Mouse (Mus musculus) left cerebral cortex, postnatal 10 days (tissue): ENCODE measurements around the gene Gm10354. TPM values are rescaled to one million over a fixed set of nuclear protein-coding genes. Genes with fewer than 3 reads are reported as not detected.
"Not testable (repeated sequence)": the region's sequence is repeated elsewhere in the genome, so short reads cannot be mapped to it uniquely, and the experiment has no call there.

Experiments used
- DNase-seq, 2 experiments: peaks; one replicate each; pipeline ENCODE4 v3.0.0; 2021 to 2022; ENCODE audit warnings: low spot score in 2 of 2, mixed read lengths in 1 of 2; ENCODE audit errors: extremely low spot score in 1 of 2
- intact Hi-C: fragments of 180-260 bp; cut with DNase I; formaldehyde crosslinking; loops from one replicate; pipeline ENCODE4 v1.15.1; 2025
- total RNA-seq, 2 experiments: library from RNA; stranded (reverse); gene quantifications; 2 replicates each; pipeline ENCODE4 v1.2.3; 2021

Gene Gm10354
- not detected for total RNA-seq

DNA sequence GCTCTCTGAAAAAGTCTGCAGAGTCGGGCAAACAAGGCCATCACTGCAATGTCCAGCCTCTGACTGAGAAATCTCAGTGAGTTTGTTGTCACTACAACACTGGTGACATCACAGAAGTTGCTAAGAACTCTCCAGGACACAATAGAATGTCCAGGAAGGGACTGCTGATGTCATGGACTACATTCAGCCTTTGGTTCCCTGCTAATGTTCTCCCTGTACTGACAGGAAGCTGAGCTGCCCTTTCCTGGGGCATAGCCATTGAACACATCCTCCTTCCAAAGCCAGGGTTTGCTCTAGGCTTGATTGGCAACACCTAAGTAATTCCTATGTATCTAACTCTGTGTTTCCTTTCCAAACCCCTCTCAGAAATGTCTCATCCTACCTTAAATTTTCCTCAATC lies at the start of gene Gm10354:
TSS of gene Gm10354 (minus strand) at position 101 of the 400 bp plus-strand sequence.
- intact Hi-C loops, DNase-seq: not testable (repeated sequence)

- intact Hi-C loops = not testable (repeated sequence)
Measured at GRCm38 (mm10) chr5:15024316-15024715, 45.6 kb upstream of the Gm10354 start.

DNA sequence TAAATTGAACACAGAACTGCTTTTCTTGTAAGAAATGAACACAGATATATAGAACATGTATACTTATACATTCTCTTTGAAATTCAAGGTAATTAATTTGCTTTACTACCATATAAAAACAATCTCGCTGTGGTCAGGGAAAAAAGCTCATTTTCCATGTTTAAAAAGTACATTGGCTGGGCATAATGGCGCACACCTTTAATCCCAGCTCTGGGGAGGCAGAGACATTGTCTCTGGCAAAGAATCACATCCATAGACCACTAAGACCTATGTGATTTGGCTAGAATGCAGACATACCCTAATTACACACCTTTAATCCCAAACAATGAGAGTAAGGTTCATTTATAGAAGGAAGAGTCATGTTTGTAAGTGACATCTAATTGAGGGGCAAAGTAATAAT lies 41.3 kb upstream of the Gm10354 start:
- intact Hi-C loops, DNase-seq: not testable (repeated sequence)

More at GRCm38 (mm10) chr5:15024316-15024715, 45.6 kb upstream of the Gm10354 start:
- not testable (repeated sequence) for DNase-seq

- intact Hi-C loops = not testable (repeated sequence)
- peak in 1 of 2 experiments; percentile 18 for DNase-seq
Measured at GRCm38 (mm10) chr5:15010639-15011582, 32.2 kb upstream of the Gm10354 start.

DNA sequence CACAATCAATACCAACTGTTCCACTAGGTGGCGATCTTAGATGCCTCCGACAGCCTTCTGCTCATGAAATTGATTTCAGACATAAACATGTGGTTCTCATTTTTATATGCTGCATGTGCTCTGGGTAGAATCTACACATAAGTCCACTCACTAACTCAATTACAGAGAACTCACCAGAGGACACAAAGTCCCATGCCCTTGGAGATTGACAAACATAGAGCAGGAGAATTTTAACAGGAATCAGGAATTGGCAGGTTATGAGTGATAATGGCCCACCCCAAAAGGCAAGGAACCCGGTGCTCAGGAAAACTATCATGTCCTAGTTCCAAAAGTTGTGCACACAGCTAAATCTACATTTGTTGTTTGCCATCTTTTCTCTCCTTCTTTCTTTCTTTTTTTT lies 28.2 kb upstream of the Gm10354 start:
- intact Hi-C loops, DNase-seq: not testable (repeated sequence)

GRCm38 (mm10) chr5:15006288-15006687 lies 27.6 kb upstream of the Gm10354 start:
- intact Hi-C loops = not testable (repeated sequence)

GRCm38 (mm10) chr5:15005584-15005983 lies 26.8 kb upstream of the Gm10354 start:
- DNase-seq, intact Hi-C loops: not testable (repeated sequence)

More at GRCm38 (mm10) chr5:15006288-15006687, 27.6 kb upstream of the Gm10354 start:
- not testable (repeated sequence) for DNase-seq

- intact Hi-C loops, DNase-seq: not testable (repeated sequence)
Measured at GRCm38 (mm10) chr5:15004569-15005562, 26.1 kb upstream of the Gm10354 start.

GRCm38 (mm10) chr5:14998077-14998476 lies 19.3 kb upstream of the Gm10354 start:
- intact Hi-C loops, DNase-seq: not testable (repeated sequence)

GRCm38 (mm10) chr5:14997556-14997955 lies 18.8 kb upstream of the Gm10354 start:
- intact Hi-C loops, DNase-seq: not testable (repeated sequence)

DNA sequence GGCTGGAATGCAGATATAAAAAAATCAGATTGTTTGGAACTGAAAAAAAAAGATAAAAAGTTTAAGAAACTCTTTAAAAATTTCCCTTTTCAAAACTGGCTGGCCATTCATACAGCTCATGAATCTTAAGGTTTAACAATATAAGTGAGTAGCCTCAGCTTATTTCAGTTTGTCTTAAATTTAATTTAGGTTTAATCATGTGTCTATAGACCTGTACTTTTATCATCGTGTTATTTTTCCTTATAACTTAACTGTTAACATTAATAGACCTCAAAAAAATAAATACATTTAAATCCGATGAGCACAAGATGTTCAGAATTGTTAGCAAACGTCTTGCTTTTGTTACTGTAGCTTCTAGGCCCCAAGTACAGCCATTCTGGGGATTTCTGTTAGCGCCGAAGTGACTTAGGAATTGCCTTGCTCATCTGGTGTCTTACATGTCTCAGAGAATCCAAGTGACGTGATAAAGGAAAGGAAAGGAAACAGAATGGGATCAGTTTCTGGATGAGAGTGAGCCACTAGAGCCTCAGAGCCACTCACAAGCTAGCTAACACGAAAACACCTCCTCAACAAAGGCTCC lies 18.0 kb upstream of the Gm10354 start:
- DNase-seq, intact Hi-C loops: not testable (repeated sequence)

DNA sequence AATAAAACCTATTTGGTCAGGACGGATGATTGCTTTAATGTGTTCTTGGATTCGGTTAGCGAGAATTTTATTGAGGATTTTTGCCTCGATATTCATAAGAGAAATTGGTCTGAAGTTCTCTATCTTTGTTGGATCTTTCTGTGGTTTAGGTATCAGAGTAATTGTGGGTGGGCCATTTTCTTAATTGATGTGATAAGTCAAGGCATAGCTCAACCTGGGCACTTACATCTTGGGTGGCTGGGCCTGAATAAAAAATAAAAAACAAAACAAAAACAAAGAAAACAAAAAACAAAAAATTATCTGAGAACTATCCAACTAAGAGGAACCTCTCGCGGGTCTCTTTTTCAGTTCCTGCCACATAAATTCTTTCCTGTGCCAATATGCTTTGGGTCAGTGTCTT lies 15.4 kb upstream of the Gm10354 start:
- intact Hi-C loops, DNase-seq: not testable (repeated sequence)

DNA sequence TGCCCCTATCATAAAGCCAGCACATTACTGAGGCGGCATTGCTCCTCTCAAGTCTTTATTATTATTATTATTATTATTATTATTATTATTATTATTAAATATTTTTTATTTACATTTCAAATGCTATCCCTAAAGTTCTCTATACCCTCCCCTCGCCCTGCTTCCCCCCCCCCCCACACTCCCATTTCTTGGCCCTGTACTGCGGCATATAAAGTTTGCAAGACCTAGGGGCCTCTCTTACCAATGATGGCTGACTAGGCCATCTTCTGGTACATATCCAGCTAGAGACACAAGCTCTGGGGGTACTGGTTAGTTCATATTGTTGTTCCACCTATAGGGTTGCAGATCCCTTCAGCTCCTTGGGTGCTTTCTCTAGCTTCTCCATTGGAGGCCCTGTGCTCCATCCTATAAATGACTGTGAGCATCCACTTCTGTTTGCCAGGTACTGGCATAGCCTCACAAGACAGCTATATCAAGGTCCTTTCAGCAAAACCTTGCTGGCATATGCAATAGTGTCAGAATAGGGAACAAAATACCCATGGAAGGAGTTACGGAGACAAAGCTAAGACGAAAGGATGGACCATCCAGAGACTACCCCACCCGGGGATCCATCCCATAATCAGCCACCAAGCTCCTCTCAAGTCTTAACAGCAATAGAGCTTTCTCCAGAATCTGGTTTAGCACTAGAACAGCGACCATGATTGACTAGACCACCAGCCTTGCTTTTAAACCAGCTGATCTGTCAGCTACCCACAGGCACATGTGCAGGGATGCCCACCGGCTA lies 11.8 kb upstream of the Gm10354 start:
- intact Hi-C loops, DNase-seq: not testable (repeated sequence)

GRCm38 (mm10) chr5:14986649-14987387 lies 8.1 kb upstream of the Gm10354 start:
- DNase-seq, intact Hi-C loops: not testable (repeated sequence)

- intact Hi-C loops, DNase-seq: not testable (repeated sequence)
Measured at GRCm38 (mm10) chr5:14977368-14977767, 1.4 kb downstream of the Gm10354 start.

GRCm38 (mm10) chr5:14975294-14975693 lies 3.4 kb downstream of the Gm10354 start:
- intact Hi-C loops = not testable (repeated sequence)

DNA sequence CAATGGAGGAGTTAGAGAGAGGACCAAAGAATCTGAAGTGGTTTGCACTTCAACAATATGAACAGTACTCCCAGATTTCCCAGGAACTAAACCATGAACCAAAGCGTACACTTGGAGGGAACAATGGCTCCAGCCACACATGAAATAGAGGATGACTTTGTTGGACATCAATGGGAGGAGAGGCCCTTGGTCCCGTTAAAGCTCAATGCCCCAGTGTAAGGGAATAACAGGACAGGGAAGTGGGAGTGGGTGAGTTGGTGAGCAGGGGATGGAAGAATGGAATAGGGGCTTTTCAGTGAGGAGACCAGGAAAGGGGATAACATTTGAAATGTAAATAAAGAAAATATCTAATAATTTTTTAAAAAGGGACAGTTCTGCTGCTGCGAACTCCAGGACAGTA lies 5.9 kb downstream of the Gm10354 start:
- DNase-seq, intact Hi-C loops: not testable (repeated sequence)

More at GRCm38 (mm10) chr5:14975294-14975693, 3.4 kb downstream of the Gm10354 start:
- DNase-seq = not testable (repeated sequence)
